Mouse (Mus musculus) CD4-positive naive resting alpha-beta T cell, adult 76 days (primary cell): ENCODE measurements around the gene Cdc42ep1. TPM values are rescaled to one million over a fixed set of nuclear protein-coding genes. Genes with fewer than 3 reads are reported as not detected.

Experiments
- total RNA-seq: library from RNA; stranded (reverse); gene quantifications from one replicate; pipeline ENCODE4 v1.2.4, GENCODE M21; 2023

Gene Cdc42ep1
- not detected for total RNA-seq

DNA sequence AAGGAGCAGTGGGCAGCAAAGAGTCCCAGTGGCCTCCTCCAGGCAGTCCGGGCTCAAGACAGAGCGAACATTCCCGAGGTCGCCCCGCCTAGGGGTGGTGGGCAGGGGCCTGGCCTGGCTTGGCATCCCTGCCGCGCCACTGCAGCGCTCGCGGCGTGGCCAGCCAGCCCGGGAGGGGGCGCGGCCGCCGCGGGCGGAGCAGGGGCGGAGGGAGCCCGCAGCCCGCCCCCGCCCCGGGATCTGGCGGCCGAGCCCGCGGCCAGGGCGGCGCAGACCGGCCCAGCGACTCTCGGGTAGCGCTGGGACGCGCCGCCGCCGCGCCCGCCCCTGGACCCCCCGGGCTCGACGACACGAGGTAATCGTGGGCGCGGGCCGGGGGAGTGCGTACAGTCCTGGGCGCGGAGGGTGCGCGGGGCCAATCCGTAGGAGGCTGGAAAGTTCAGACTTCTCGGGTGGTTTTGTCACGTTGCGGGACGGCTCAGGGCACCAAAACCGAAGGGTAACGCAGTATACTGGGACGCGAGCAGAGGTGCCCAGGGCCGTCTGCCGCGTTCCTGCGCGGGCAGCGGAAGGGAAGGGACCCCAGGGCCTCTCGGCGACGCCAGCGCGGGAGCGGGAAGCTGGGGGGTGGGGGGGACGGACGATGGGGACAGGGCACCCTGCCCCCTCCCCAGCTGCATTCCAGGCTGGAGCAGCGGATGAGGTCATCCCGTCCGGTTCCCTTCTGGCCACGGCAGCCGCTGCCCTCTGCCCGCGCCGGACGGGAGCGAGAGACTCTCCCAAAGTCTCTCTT, at the start of gene Cdc42ep1:
Gene Cdc42ep1 (plus strand): TSS at position 254 of the 793 bp plus-strand sequence.

GRCm38 (mm10) chr15:78802776-78803391, 39.5 kb upstream of the Cdc42ep1 start, which contains the start of gene Card10:
Gene Card10 (minus strand): TSS chr15:78803042.

GRCm38 (mm10) chr15:78855303-78855965, 13.0 kb downstream of the Cdc42ep1 start, which contains the start of gene Lgals2:
Gene Lgals2 (minus strand): TSS chr15:78855529.

GRCm38 (mm10) chr15:78876991-78877809, 34.8 kb downstream of the Cdc42ep1 start, which contains the start of gene Gga1:
Gene Gga1 (plus strand): TSS chr15:78877190.

GRCm38 (mm10) chr15:78899409-78899739, 57.0 kb downstream of the Cdc42ep1 start, which contains the start of gene Gm49510:
Gene Gm49510 (plus strand): TSS chr15:78899667.

DNA sequence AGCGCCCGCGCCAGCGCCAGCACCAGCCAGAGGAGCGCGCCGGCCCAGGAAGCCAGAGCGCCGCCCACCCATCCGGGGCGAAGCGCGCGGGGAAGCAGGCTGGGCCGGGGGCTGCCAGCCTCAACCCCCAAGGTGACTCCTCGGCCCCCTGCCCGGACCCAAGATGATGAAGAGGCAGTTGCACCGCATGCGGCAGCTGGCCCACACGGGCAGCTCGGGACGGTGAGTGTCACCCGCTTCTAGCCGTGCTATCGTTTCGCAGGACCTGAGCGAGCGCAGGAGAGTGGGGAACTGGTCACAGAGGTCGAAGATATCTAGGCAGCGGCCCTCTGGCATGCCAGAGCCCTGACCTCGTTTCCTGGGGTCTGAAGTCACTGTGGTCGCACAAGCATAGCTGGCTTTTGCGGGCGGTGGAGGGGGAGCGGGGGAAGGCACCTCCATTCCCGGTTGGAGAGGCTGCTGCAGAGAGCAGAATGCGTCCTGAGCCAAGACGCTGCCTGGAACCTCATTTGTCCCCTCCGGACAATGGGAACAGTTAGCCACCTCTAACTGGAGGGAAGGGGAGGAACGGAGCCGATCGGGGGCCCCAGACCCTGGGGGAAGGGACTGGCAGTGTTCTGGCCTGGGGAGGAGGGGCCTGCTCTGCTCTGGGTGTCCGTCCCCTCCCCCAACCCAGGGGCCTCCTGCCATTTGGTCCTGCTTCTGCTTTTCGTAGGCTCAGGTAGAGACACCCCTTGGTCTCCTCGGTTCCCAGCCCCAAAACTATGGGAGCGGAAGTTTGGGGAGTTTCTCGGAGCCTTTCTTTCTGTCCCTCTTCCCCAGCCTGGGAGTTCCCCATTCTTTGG, 57.5 kb downstream of the Cdc42ep1 start, which contains the start of gene Sh3bp1:
Gene Sh3bp1 (plus strand): TSS at position 29 of the 845 bp plus-strand sequence.

Other genes starting within 250 kb of the Cdc42ep1 start
- gene Cyth4, start 245.6 kb upstream of the Cdc42ep1 start, total RNA-seq: 99.9 TPM
- 0.79 TPM for gene Elfn2, start 123.9 kb upstream of the Cdc42ep1 start, total RNA-seq
- gene Mfng, start 69.1 kb upstream of the Cdc42ep1 start, total RNA-seq: 103 TPM
- gene Card10, start 39.6 kb upstream of the Cdc42ep1 start, total RNA-seq: 0.41 TPM
- gene Lgals2, start 12.9 kb downstream of the Cdc42ep1 start, total RNA-seq: not detected
- gene Gga1, start 34.6 kb downstream of the Cdc42ep1 start, total RNA-seq: 73.2 TPM
- 1.5 TPM for gene Gm49510, start 57.0 kb downstream of the Cdc42ep1 start, total RNA-seq
- 170 TPM for gene Sh3bp1, start 57.1 kb downstream of the Cdc42ep1 start, total RNA-seq
- gene Pdxp, start 71.3 kb downstream of the Cdc42ep1 start, total RNA-seq: 9.1 TPM
- 61.8 TPM for gene Lgals1, start 84.1 kb downstream of the Cdc42ep1 start, total RNA-seq
- gene Nol12, start 92.3 kb downstream of the Cdc42ep1 start, total RNA-seq: 44.7 TPM
- gene Triobp, start 105.1 kb downstream of the Cdc42ep1 start, total RNA-seq: 33.9 TPM
- 9.1 TPM for gene H1f0, start 185.8 kb downstream of the Cdc42ep1 start, total RNA-seq
- not detected for gene Galr3, start 199.3 kb downstream of the Cdc42ep1 start, total RNA-seq
- gene Ankrd54, start 220.3 kb downstream of the Cdc42ep1 start, total RNA-seq: 29.3 TPM
- 118 TPM for gene Eif3l, start 232.6 kb downstream of the Cdc42ep1 start, total RNA-seq